Mouse (Mus musculus) G1E (cell line): ENCODE data around the gene Disc1. TPM values are rescaled to one million over a fixed set of nuclear protein-coding genes. Genes with fewer than 3 reads are reported as not detected.

ENCODE experiments used
- ATAC-seq: 2 replicates; pipeline ENCODE4 v1.8.0; 2016; ENCODE audit warnings: mild to moderate bottlenecking; ENCODE audit not compliant: insufficient number of reproducible peaks, poor library complexity, low FRiP score, severe bottlenecking; ENCODE audit errors: extremely low read depth
- DNase-seq: peaks from one replicate; pipeline ENCODE4 v3.0.0; 2012; ENCODE audit warnings: low spot score
- H3K27me3 ChIP-seq: 2 replicates; pipeline ENCODE4 v1.6.1; 2012; ENCODE audit warnings: mild to moderate bottlenecking, low read length, inconsistent platforms; ENCODE audit not compliant: insufficient read depth
- H3K36me3 ChIP-seq: replicated peaks from 2 replicates; pipeline ENCODE3; 2012; ENCODE audit warnings: mild to moderate bottlenecking, inconsistent platforms
- H3K4me1 ChIP-seq: 2 replicates; pipeline ENCODE4 v1.6.1; 2012; ENCODE audit warnings: low read depth, low read length, inconsistent platforms, mixed read lengths; ENCODE audit not compliant: insufficient read depth
- H3K4me3 ChIP-seq: 2 replicates; pipeline ENCODE4 v1.5.1; 2012; ENCODE audit warnings: low read depth, mild to moderate bottlenecking, inconsistent platforms, low read length, moderate library complexity, mixed read lengths
- H3K9me3 ChIP-seq: replicated peaks from 2 replicates; pipeline ENCODE4 v1.6.1; 2012; ENCODE audit warnings: inconsistent platforms
- CTCF ChIP-seq: IDR thresholded peaks from 2 replicates; pipeline ENCODE4 v1.5.1; 2012; ENCODE audit warnings: low read depth, low read length, inconsistent platforms, mixed read lengths
- GATA1 ChIP-seq: IDR thresholded peaks from 2 replicates; pipeline ENCODE4 v1.6.1; 2012; ENCODE audit warnings: borderline replicate concordance, low read length, inconsistent platforms, mixed read lengths
- GATA2 ChIP-seq: IDR thresholded peaks from 2 replicates; pipeline ENCODE4 v1.6.1; 2012; ENCODE audit warnings: low read depth, low read length, inconsistent platforms, borderline replicate concordance
- POLR2AphosphoS5 ChIP-seq: IDR thresholded peaks from 2 replicates; pipeline ENCODE4 v1.6.1; 2012; ENCODE audit warnings: low read depth, low read length, inconsistent platforms; ENCODE audit not compliant: insufficient replicate concordance
- TAL1 ChIP-seq: conservative IDR thresholded peaks from 2 replicates; pipeline ENCODE4 v1.6.1; 2012; ENCODE audit warnings: low read depth, low read length, inconsistent platforms, mixed read lengths
- polyA plus RNA-seq: library from polyadenylated mRNA; stranded (reverse); fragments of >175 nt; gene quantifications from 2 replicates; pipeline ENCODE4 v1.2.3, GENCODE M21; 2012
- total RNA-seq, 2 experiments: library from RNA; stranded (forward) in 1 of 2; stranded (reverse) in 1 of 2; fragments of 200-1000 nt in 1 of 2; fragments of >200 nt in 1 of 2; fragmentation: Nextera tagmentation in 1 of 2; gene quantifications; 2 replicates each; pipeline ENCODE4 v1.2.3; 2014 to 2017

Gene Disc1
- total and polyA plus RNA-seq, 3 experiments = not detected

GRCm38 (mm10) chr8:125226989-125227624 is 173.1 kb downstream of the Disc1 start:
- DNase-seq = no peak
- no peak for ATAC-seq
- no peaks in the 10 kb centered on the region; the same call in 1 of the 2 replicates for H3K27me3 ChIP-seq
- H3K36me3 ChIP-seq = no peaks in the 10 kb centered on the region
- no peak overlapping the region for H3K4me3 ChIP-seq
- peaks cover 75% of the 10 kb centered on the region for H3K9me3 ChIP-seq
- H3K4me1 ChIP-seq = no peaks in the 10 kb centered on the region
- no peak for TF ChIP-seq CTCF
- TF ChIP-seq TAL1 = no peak
- no peak for TF ChIP-seq GATA1
- TF ChIP-seq GATA2 = no peak
- no peak for TF ChIP-seq POLR2AphosphoS5

- H3K36me3 ChIP-seq = no peaks in the 10 kb centered on the region
- ATAC-seq (no peak), DNase-seq (no peak)
- no peak for TF ChIP-seq POLR2AphosphoS5
- no peak for TF ChIP-seq GATA1
- no peak for TF ChIP-seq TAL1
- TF ChIP-seq CTCF = no peak
- no peak for TF ChIP-seq GATA2
- H3K4me3 ChIP-seq = no peak overlapping the region
- no peaks in the 10 kb centered on the region for H3K4me1 ChIP-seq
- no peaks in the 10 kb centered on the region for H3K27me3 ChIP-seq
- peaks cover 73% of the 10 kb centered on the region for H3K9me3 ChIP-seq
Observed at GRCm38 (mm10) chr8:125230526-125231131, 176.6 kb downstream of the Disc1 start.

- DNase-seq = no peak
- Histone ChIP-seq H3K4me3 (no peak overlapping the region), H3K4me1 (no peaks in the 10 kb centered on the region), H3K9me3 (peaks cover 74% of the 10 kb centered on the region), H3K27me3 (no peaks in the 10 kb centered on the region), H3K36me3 (no peaks in the 10 kb centered on the region)
- no peak for ATAC-seq
- TF ChIP-seq GATA2 (no peak), CTCF (no peak), POLR2AphosphoS5 (no peak), TAL1 (no peak), GATA1 (no peak)
Observed at GRCm38 (mm10) chr8:125232724-125233123, 178.7 kb downstream of the Disc1 start.

GRCm38 (mm10) chr8:125235898-125236835 is 182.2 kb downstream of the Disc1 start:
- ATAC-seq = no peak
- H3K9me3 ChIP-seq = peaks cover 75% of the 10 kb centered on the region
- no peak for DNase-seq
- no peak overlapping the region for H3K4me3 ChIP-seq
- H3K27me3 ChIP-seq = no peaks in the 10 kb centered on the region
- H3K4me1 ChIP-seq = no peaks in the 10 kb centered on the region
- no peaks in the 10 kb centered on the region for H3K36me3 ChIP-seq
- TF ChIP-seq TAL1 = no peak
- TF ChIP-seq CTCF = no peak
- TF ChIP-seq GATA1 = no peak
- TF ChIP-seq GATA2 = no peak

GRCm38 (mm10) chr8:125240763-125241162 is 186.8 kb downstream of the Disc1 start:
- Histone ChIP-seq H3K4me3 (no peak overlapping the region), H3K4me1 (no peaks in the 10 kb centered on the region; the same call in 1 of the 2 replicates), H3K27me3 (no peaks in the 10 kb centered on the region), H3K9me3 (peaks cover 82% of the 10 kb centered on the region), H3K36me3 (no peaks in the 10 kb centered on the region)
- DNase-seq (no peak), ATAC-seq (no peak)
- no peak for TF ChIP-seq TAL1
- no peak for TF ChIP-seq GATA1
- no peak for TF ChIP-seq CTCF
- no peak for TF ChIP-seq POLR2AphosphoS5
- TF ChIP-seq GATA2 = no peak

- TF ChIP-seq POLR2AphosphoS5 = no peak
- no peak for TF ChIP-seq TAL1
- no peak for TF ChIP-seq CTCF
- no peak for TF ChIP-seq GATA1
- no peak for TF ChIP-seq GATA2
- H3K9me3 ChIP-seq = peaks cover 76% of the 10 kb centered on the region
- no peak overlapping the region for H3K4me3 ChIP-seq
- no peaks in the 10 kb centered on the region for H3K27me3 ChIP-seq
- ATAC-seq (no peak), DNase-seq (no peak)
- no peaks in the 10 kb centered on the region; the same call in 1 of the 2 replicates for H3K4me1 ChIP-seq
- H3K36me3 ChIP-seq = no peaks in the 10 kb centered on the region
Observed at GRCm38 (mm10) chr8:125242382-125242781, 188.4 kb downstream of the Disc1 start.
